Mouse (Mus musculus) induced T-regulatory cell, adult 2 months (primary cell): ENCODE results near the gene Wbp1.

ENCODE experiments used
- DNase-seq: peaks from one replicate; pipeline ENCODE4 v3.0.0-alpha.2; 2012; ENCODE audit warnings: low read depth

The Wbp1 gene

DNA sequence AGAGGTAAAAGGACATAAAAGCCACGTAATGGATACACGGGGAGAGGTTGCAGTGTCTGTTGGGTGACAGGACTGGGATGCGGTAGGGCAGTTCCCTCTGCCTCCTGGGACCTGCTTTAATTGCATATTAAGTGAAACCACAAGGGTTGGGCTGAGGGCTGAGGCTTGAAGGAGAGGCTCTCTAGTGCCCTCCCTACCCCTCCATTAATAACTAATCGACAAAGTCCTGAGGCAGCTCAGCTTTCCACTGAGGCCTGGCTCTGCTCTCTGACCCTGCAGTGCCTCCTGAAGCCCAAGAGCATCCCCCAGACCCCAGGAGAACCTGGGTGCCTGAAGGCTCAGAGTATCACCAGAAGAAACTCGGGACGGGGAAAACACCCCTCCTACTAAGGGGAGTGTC lies 36.9 kb downstream of the Wbp1 start:
- no peak for DNase-seq

DNA sequence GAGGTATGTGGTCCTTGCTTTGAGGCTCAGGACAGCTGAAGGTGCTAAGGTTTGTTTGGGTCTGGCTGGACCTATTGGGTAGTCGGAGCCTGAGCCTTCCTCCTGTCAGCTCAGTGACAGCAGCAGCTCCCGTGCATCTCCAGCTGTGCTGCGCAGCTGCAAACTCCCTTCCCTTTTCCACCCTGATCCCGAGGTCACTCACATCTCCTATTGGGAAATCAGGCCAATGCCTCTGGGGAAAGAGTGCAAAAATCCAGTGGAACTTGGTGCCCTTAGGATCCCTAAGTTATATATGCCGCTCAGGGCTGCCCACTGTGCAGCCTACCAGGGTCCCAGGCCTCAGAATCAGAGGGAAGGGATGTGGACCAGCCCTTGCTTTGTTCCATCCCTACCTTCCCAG lies 37.9 kb downstream of the Wbp1 start:
- DNase-seq, result no peak

DNA sequence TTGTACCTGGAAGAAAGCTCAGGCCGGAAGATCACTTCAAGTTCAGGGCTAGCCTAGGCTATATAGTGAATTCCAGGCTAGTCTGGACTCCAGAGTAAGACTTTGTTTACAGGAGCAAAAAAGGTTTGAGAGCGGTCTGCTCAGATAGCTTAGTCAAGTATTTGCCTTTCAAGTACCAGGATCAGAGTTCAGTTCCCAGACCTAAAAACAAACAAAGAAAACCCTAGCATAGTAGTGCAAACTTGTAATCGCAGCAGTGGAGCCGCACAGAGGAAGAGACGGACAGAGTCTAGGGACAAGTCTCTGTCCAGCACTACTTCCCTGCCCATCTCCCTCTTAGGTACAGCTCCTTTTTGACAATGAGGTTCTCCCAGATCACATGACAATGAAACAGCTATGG lies 41.1 kb downstream of the Wbp1 start:
- DNase-seq, result no peak

DNA sequence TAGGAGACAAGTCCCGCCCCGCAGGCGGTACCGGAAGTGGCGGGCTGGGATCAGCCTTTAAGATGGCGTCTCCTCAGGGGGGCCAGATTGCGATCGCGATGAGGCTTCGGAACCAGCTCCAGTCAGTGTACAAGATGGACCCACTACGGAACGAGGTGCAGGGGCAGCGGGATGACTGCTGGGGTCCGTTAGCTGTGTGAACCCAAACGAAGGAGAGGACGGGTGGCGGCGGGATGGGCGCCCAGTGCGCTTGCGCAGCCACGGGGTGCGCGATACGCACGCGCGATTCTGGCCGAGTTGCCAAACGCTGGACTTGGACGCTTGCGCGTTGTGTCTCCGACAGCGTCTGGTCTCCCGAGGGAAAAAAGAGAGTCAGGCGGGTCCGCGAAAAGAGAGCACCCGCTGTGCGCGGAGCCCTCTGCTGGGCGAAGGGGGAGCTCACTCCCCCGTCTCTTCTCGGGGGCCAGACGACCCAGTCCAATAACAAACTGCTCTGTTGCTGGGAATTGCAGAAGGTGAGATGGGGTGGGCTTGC lies 43.0 kb downstream of the Wbp1 start:
- DNase-seq, result peak; percentile 100

DNA sequence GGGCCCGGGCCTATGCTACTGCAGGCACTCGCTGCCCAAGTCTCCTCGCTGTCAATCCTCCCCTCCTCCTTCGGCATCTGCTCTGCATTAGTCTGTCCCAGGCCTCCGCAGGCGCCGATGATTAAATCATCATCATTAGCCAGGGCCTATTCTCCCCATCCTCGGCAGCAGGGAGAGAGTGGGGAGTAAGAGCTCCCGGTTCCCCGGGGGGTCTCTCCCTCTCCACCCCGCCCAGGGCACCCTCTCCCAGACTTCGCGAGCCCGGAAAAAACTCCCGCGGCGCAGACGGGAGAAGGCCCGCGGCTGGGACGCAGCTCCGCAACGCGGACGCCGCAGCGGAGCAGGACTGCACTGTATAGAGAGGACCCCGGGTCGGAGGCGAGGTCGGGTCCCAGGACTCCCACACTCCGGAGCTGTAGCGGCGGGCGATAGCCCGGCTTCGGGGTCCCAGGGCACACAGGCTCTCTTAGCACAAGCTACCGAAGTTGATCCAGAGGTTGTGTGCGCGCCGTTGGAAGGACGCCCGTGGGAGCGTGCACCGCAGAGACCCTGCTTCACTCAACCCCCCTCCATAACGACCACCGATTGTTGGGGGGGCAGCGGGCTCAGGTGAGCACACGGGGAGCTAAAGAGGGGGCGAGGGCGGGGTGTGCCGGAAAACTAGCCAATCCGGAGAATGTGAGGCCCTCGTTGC lies 43.6 kb downstream of the Wbp1 start, which contains the start of gene Pcgf1:
Gene Pcgf1, plus strand, starts transcription at position 240 of the 694 bp plus-strand sequence.
- DNase-seq, result peak; percentile 53

- DNase-seq, result peak; percentile 71
Measured at GRCm38 (mm10) chr6:83074979-83075378, 46.4 kb downstream of the Wbp1 start.

- no peak for DNase-seq
Measured at GRCm38 (mm10) chr6:83071220-83071619, 50.1 kb downstream of the Wbp1 start.

DNA sequence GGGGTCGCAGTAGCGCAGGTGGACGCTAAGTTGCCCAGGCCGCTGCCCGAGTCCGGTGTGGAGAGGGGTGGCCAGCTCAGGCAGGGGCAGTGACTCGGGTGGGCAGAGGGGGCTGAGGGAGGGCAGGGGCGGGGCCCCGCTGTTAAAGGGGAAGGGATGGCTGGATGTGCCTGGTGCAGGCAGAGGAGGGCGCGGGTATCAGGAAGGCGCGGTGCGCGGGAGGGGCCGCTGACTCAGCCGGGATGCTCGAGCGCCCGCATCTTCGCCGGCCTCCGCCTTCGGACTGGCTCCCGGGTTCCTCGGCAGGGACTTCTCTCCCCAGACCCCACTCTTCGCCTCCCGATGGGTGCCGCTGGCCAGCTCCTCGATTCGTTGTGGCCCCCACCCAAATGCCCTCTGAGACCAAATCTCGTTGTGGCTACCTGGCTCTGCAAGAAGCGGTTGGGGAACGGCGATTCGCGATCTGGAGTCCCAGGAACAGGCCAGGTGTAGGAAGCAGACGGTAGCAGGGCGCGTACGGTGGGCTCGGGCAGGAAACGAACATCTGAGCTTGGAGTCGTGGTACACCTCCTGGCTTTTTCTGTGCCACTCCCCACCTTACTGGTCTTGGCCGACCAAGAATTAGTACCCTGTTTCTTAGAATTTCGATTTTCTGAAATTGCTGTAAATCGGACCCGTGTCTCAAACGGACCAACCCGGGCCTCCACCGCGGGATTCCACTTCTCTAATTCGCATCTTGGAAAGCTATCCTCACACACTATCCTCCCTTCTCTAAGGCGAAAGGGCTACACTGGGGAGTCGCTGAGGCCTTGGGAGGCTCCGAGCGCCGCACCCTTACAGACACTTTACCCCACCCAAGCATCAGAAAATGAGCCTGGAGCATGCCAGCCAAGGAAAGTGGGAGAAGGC lies 50.8 kb downstream of the Wbp1 start:
- peak; percentile 64 for DNase-seq

GRCm38 (mm10) chr6:83070247-83070310 lies 51.3 kb downstream of the Wbp1 start, which contains the start of gene Tlx2:
Gene Tlx2, minus strand, starts transcription at chr6:83070293.
- DNase-seq, result peak; percentile 32

GRCm38 (mm10) chr6:83069488-83070246 lies 51.7 kb downstream of the Wbp1 start:
- DNase-seq, result peak; percentile 42
